Mouse (Mus musculus) layer of hippocampus, postnatal 25 days (tissue): ENCODE measurements around the gene Ncaph2. TPM values are rescaled to one million over a fixed set of nuclear protein-coding genes. Genes with fewer than 3 reads are reported as not detected.

Experiments used
- DNase-seq, 2 experiments: peaks; one replicate each; pipeline ENCODE4 v3.0.0; 2022; ENCODE audit warnings: mixed read lengths in 2 of 2, low spot score in 1 of 2; ENCODE audit errors: extremely low spot score in 1 of 2
- microRNA-seq, 2 experiments: library from miRNA; unstranded; fragments of <30 nt; microRNA quantifications; one replicate each; pipeline ENCODE4 v1.2.0; 2021
- total RNA-seq, 2 experiments: library from RNA; stranded (reverse); gene quantifications; 2 replicates each; pipeline ENCODE4 v1.2.3; 2021

Ncaph2 gene
- total RNA-seq, 2 experiments from 2014 or later: 84.1 to 95.0 TPM

DNA sequence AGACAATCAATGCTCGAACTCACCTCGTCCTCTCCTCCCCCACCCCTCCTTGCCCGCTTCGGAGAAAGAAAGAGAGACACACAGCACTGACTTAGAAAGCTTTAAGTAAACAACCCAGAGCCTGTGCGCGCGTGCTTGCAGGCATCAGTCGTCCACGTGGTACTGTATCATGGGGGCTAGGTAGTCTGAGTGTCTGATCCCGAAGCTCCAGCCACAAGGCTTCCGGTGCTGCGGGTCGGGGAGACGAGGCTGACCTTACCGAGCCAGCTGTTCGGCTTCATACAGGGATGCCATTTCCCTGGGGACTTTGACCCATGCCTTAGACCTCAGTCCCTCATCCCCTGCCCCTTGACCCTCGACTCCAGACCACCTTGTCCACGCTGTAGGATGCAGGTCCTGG is 21.8 kb downstream of the Ncaph2 start:
- DNase-seq: no peak

- DNase-seq: no peak
Observed at GRCm38 (mm10) chr15:89377938-89378828, 22.7 kb downstream of the Ncaph2 start.

- no peak for DNase-seq
Observed at GRCm38 (mm10) chr15:89378831-89379401, 23.4 kb downstream of the Ncaph2 start, which contains the start of gene Odf3b. Gene Odf3b, minus strand, starts transcription at chr15:89379282.

DNA sequence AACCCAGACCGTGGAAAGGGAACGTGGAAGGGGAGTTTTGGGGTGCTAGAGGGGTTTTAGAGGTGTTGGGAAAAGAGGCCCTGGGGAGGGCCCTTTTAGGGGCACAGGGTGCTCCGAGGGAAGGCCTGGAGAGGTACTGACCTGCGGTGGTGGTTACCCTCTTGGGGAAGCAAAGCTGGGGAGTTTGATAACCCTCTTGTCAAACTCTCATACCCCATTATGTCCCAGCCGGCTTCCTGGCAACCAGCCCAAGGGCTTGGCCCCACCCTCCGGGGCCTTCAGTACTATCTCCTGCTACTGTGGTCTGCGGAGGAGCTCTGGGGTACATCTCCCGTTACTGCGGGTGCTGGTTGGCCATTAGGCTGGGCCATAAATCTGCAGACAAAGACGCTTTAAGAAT is 23.9 kb downstream of the Ncaph2 start:
- no peak for DNase-seq

DNA sequence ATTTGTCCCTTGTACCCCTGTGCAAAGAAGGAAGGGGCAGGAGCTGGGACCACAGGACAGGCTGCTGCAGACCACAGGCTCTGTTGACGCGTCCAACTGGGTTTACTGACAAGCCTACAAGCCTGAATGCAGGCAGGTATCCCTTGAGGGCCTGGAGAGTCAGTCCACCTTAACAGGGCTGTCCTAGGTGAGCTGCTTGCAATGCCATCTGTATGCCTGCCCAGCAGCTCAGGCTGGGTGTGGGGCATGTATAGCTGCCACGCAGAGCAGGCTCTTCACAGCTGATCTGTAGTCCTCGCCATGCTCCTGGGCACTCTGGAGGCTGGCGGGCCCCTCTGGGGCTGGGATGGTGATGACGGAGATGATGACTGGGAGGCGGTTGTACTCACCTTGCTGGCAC is 29.1 kb downstream of the Ncaph2 start, which contains the start of gene Klhdc7b:
Gene Klhdc7b, plus strand, starts transcription at position 301 of the 400 bp plus-strand sequence.
- DNase-seq: no peak

- no peak for DNase-seq
Observed at GRCm38 (mm10) chr15:89387127-89387526, 31.6 kb downstream of the Ncaph2 start.

GRCm38 (mm10) chr15:89390081-89390480 is 34.6 kb downstream of the Ncaph2 start:
- no peak for DNase-seq

GRCm38 (mm10) chr15:89396883-89397282 is 41.4 kb downstream of the Ncaph2 start:
- DNase-seq: no peak

- no peak for DNase-seq
Observed at GRCm38 (mm10) chr15:89398146-89398545, 42.6 kb downstream of the Ncaph2 start.

- DNase-seq: no peak
Observed at GRCm38 (mm10) chr15:89399716-89400115, 44.2 kb downstream of the Ncaph2 start.

DNA sequence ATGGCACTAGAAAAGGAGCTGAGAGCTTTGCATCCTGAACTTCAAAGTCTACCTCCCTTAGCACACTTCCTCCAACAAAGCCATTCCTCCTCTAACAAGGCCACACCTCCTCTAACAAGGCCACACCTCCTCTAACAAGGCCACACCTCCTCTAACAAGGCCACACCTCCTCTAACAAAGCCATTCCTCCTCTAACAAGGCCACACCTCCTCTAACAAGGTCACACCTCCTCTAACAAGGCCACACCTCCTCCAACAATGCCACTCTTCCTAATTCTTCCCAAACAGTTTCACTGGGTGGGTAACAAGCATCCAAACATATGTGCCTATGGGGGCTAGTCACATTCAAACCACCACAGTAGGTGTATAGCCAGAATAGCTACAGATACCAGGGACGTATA is 47.0 kb downstream of the Ncaph2 start:
- no peak for DNase-seq

DNA sequence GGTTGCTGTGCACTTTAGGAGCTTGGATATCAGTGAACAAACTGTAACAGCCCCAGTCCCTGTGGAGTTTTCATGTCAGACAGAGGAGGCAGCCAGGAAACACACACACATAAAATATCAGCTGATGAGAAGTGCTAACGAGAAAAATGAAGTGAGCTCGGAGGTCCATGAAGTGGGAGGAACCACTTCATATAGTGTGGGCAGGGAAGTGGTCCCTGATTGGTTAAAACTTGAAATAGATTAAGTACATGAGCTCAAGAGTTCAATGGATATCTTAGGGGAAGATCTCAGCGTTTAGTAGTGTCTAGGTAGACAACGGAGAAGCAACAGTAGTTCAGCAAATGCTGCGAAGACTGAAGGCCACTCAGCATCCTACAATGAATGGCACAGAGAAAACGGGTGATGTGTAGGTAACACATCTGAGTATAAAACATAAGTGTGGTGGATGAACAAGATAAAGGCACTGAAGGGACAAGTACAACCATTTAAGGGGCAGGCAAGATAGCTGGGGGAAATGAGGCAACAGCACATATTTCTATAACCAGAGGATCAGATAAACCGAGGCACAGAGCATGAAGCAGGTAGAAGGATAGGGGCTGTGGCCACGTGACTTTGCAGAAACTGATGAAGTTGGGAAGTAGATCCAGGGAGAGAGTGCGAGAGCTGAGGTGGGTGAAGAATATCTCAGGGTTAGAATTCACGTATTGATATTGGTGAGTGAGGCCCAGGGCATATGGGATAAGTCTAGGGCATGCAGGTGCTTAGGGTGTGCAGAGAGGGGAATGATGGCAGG is 49.5 kb downstream of the Ncaph2 start:
- no peak for DNase-seq

- DNase-seq: no peak
Observed at GRCm38 (mm10) chr15:89406691-89407090, 51.2 kb downstream of the Ncaph2 start.

GRCm38 (mm10) chr15:89410118-89410517 is 54.6 kb downstream of the Ncaph2 start, which contains the start of gene Syce3:
Gene Syce3, minus strand, starts transcription at chr15:89410503.
- DNase-seq: no peak

- no peak for DNase-seq
Observed at GRCm38 (mm10) chr15:89415282-89415681, 59.8 kb downstream of the Ncaph2 start.

DNA sequence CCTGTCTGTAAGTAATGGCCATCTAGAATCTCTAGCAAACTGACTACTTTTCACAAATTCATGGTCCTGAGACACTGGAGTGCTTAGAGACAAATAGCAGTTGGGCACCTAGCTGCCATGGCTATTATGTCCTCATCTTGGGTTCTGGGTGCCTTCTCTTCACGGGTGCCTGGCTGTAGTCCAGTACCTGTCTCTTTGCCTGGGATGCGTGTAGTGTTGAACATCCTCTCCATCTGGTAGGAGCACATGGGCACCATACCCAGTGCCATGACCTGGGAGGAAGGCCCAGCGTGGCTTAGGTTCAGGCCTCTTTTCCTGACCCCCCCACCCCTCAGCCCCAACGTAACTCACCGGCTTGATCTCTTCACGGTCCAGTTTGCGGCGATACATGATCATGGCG is 66.4 kb downstream of the Ncaph2 start:
- no peak for DNase-seq

Small RNAs within 50 kb of the gene (microRNA-seq; reads per million reads assigned to microRNA genes)
- gene Mir6959: 7.0 to 7.2 reads per million in 2 experiments

Other genes with a start within 250 kb of the Ncaph2 start
- gene Tubgcp6, start 232.6 kb upstream of the Ncaph2 start, total RNA-seq: 10 to 100 TPM; 29.0 to 29.9 TPM
- 10 to 100 TPM; 12.5 to 16.5 TPM for gene Hdac10, start 227.0 kb upstream of the Ncaph2 start, total RNA-seq
- gene Mapk12, start 215.0 kb upstream of the Ncaph2 start, total RNA-seq: 1 to 10 TPM; 2.7 to 5.1 TPM
- gene Mapk11, start 206.1 kb upstream of the Ncaph2 start, total RNA-seq: 10 to 100 TPM; 20.3 to 24.8 TPM
- gene Plxnb2, start 174.9 kb upstream of the Ncaph2 start, total RNA-seq: 10 to 100 TPM; 50.0 to 56.5 TPM
- 10 to 100 TPM; 33.3 to 42.0 TPM for gene Dennd6b, start 159.2 kb upstream of the Ncaph2 start, total RNA-seq
- gene Ppp6r2, start 144.2 kb upstream of the Ncaph2 start, total RNA-seq: 100 to 1,000 TPM; 164 to 166 TPM
- 100 to 1,000 TPM; 317 to 364 TPM for gene Sbf1, start 40.4 kb upstream of the Ncaph2 start, total RNA-seq
- gene Adm2, start 33.0 kb upstream of the Ncaph2 start, total RNA-seq: not detected
- not detected for gene Miox, start 21.3 kb upstream of the Ncaph2 start, total RNA-seq
- gene Lmf2, start 60 bp upstream of the Ncaph2 start, total RNA-seq: 10 to 100 TPM; 15.2 to 20.8 TPM
- 10 to 100 TPM; 34.1 to 36.7 TPM for gene Sco2, start 18.1 kb downstream of the Ncaph2 start, total RNA-seq
- 1 to 10 TPM; 1.5 to 1.8 TPM for gene Tymp, start 21.3 kb downstream of the Ncaph2 start, total RNA-seq
- 1 to 10 TPM; 1.6 to 3.2 TPM for gene Odf3b, start 23.6 kb downstream of the Ncaph2 start, total RNA-seq
- under 1 TPM; 0.30 to 0.38 TPM for gene Klhdc7b, start 29.2 kb downstream of the Ncaph2 start, total RNA-seq
- gene Syce3, start 54.8 kb downstream of the Ncaph2 start, total RNA-seq: not detected
- 1 to 10 TPM; 1.4 to 2.3 TPM for gene Cpt1b, start 70.1 kb downstream of the Ncaph2 start, total RNA-seq
- gene C730034F03Rik, start 73.9 kb downstream of the Ncaph2 start, total RNA-seq: 1 to 10 TPM; 2.1 to 2.4 TPM
- not detected for gene Gm44502, start 74.0 kb downstream of the Ncaph2 start, total RNA-seq
- 10 to 100 TPM; 34.3 to 43.4 TPM for gene Chkb, start 74.2 kb downstream of the Ncaph2 start, total RNA-seq
- 100 to 1,000 TPM; 242 to 243 TPM for gene Mapk8ip2, start 98.2 kb downstream of the Ncaph2 start, total RNA-seq
- 10 to 100 TPM; 29.4 to 29.6 TPM for gene Arsa, start 121.7 kb downstream of the Ncaph2 start, total RNA-seq
- gene Shank3, start 143.9 kb downstream of the Ncaph2 start, total RNA-seq: 100 to 1,000 TPM; 235 to 265 TPM
- under 1 TPM; 0.37 to 0.96 TPM for gene Acr, start 212.6 kb downstream of the Ncaph2 start, total RNA-seq
- 10 to 100 TPM; 27.3 to 33.4 TPM for gene Rabl2, start 236.2 kb downstream of the Ncaph2 start, total RNA-seq